ENCODE assay signal across 19 mouse cellular contexts in the genomic region with DNA sequence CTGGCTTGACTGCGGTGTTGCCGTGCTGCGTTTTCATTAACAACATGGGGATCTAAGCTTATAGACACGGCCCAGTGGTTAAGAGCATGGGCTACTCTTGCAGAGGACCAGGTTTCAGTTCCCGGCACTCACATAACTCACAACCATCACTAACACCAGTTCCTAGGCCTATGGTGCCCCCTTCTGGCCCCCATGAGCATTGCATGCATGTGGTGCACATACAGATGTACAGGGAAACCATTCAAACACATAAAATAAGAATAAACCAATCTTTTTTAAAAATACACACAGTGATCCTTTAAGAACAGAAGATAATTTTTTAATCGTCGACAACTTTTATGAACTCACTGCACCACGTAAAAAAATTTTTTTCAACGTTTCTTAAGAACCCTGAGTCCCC.
DNase-seq lines count a peak whose midpoint lies in the region; ATAC-seq and TF ChIP-seq lines count a peak whose summit lies in the region.
"Had no signal": no experiment of that assay in that cellular context is flagged by ENCODE, and none has a peak within 500 bp of the region (broad histone marks: within the 10 kb centered on the region; RNA-seq: fewer than 3 reads in every experiment).

No protein-coding gene starts in this region.

- no peaks in the 10 kb centered on the region for H3K4me1 ChIP-seq in intestine, postnatal 0 days (replicated peaks; ENCODE audit: control insufficient read depth, insufficient read depth, low read length)
- no peaks in the 10 kb centered on the region for H3K4me1 ChIP-seq in intestine, embryonic 16.5 days (ENCODE audit: control insufficient read depth, insufficient read depth, low read length)
- H3K4me1 ChIP-seq in lung, postnatal 0 days (ENCODE audit: insufficient read depth, low read depth, low read length) = no peaks in the 10 kb centered on the region
- H3K4me1 ChIP-seq in cortical plate, adult 2 months (ENCODE audit: control insufficient read depth, insufficient read depth, low read length) = no peaks in the 10 kb centered on the region
- H3K4me1 ChIP-seq: liver, embryonic 13.5 days; midbrain, embryonic 12.5 days had no signal

- 0 out of 2 replicates have a peak, but pooled peaks have one; percentile 17 for TF ChIP-seq CTCF in intestine, postnatal 0 days (IDR thresholded peaks at IDR 0.05; ENCODE audit: low read depth)
- 0 out of 2 replicates have a peak, but pooled peaks have one; percentile 15 for TF ChIP-seq CTCF in lung, postnatal 0 days (IDR thresholded peaks at IDR 0.05)
- TF ChIP-seq CTCF in cortical plate, adult 2 months (IDR thresholded peaks at IDR 0.05; ENCODE audit: extremely low read depth, insufficient read depth, low read length) = 0 out of 2 replicates have a peak, but pooled peaks have one; percentile 16

- WGBS in intestine, postnatal 0 days = 97% methylated on average over 9 of the region's 9 CpGs
- WGBS in intestine, embryonic 16.5 days = 96% methylated on average over 9 of the region's 9 CpGs
- 94% methylated on average over 9 of the region's 9 CpGs for WGBS in lung, postnatal 0 days

- no peak overlapping the region for H3K4me2 ChIP-seq in intestine, postnatal 0 days (replicated peaks; ENCODE audit: low read depth)
- H3K4me2 ChIP-seq in intestine, embryonic 16.5 days (ENCODE audit: low read depth, low read length) = no peak overlapping the region
- no peak overlapping the region for H3K4me2 ChIP-seq in lung, postnatal 0 days (replicated peaks; ENCODE audit: low read depth, low read length)
- H3K4me2 ChIP-seq: limb, embryonic 13.5 days; liver, embryonic 13.5 days; midbrain, embryonic 12.5 days had no signal

- H3K4me3 ChIP-seq in intestine, postnatal 0 days (ENCODE audit: low read depth, low read length) = no peak overlapping the region
- no peak overlapping the region for H3K4me3 ChIP-seq in intestine, embryonic 16.5 days (ENCODE audit: low read length)
- no peak overlapping the region for H3K4me3 ChIP-seq in lung, postnatal 0 days (ENCODE audit: low read depth, low read length)
- H3K4me3 ChIP-seq in cortical plate, adult 2 months (ENCODE audit: insufficient read depth, low read length) = no peak overlapping the region
- H3K4me3 ChIP-seq: embryonic facial prominence, embryonic 10.5 days; heart, embryonic 10.5 days; limb, embryonic 13.5 days; liver, embryonic 13.5 days; midbrain, embryonic 12.5 days had no signal

- no peak for TF ChIP-seq EP300 in lung, postnatal 0 days (IDR thresholded peaks at IDR 0.05)

- TF ChIP-seq POLR2A in cortical plate, adult 2 months (IDR thresholded peaks at IDR 0.05; ENCODE audit: extremely low read depth, insufficient read depth, low read length) = no peak

- no peaks in the 10 kb centered on the region for H3K9me3 ChIP-seq in intestine, postnatal 0 days (ENCODE audit: control insufficient read depth)
- H3K9me3 ChIP-seq in intestine, embryonic 16.5 days (ENCODE audit: control insufficient read depth, low read length) = peaks cover 3% of the 10 kb centered on the region; the same call in 1 of the 2 replicates
- H3K9me3 ChIP-seq in lung, postnatal 0 days (ENCODE audit: low read length) = no peaks in the 10 kb centered on the region
- H3K9me3 ChIP-seq: liver, embryonic 13.5 days; midbrain, embryonic 12.5 days had no signal

- no peak overlapping the region for H3K27ac ChIP-seq in intestine, postnatal 0 days (ENCODE audit: low read depth, low read length)
- no peak overlapping the region for H3K27ac ChIP-seq in intestine, embryonic 16.5 days (ENCODE audit: low read length)
- H3K27ac ChIP-seq in lung, postnatal 0 days (ENCODE audit: low read length) = no peak overlapping the region
- H3K27ac ChIP-seq in cortical plate, adult 2 months (ENCODE audit: insufficient read depth, low read length) = no peak overlapping the region
- H3K27ac ChIP-seq: embryonic facial prominence, embryonic 10.5 days; heart, embryonic 10.5 days; limb, embryonic 13.5 days; liver, embryonic 13.5 days; midbrain, embryonic 12.5 days had no signal

- no peak for ATAC-seq in intestine, postnatal 0 days
- no peak for ATAC-seq in intestine, embryonic 16.5 days
- ATAC-seq in lung, postnatal 0 days = no peak
- ATAC-seq: forebrain, embryonic 16.5 days had no signal

- no peak for DNase-seq in lung, postnatal 0 days (ENCODE audit: low spot score)
- DNase-seq in lung, postnatal 36 days = no peak
- peak; percentile 15 for DNase-seq in NIH3T3 (ENCODE audit: low read depth)
- DNase-seq in embryo, embryonic 9.5 days (ENCODE audit: extremely low spot score) = no peak
- DNase-seq: adrenal gland, postnatal 10 days; cerebellum, adult 8-10 months; kidney, adult 18-20 months; kidney, postnatal 10 days; layer of hippocampus, postnatal 36 days; liver, embryonic 13.5 days; lung, postnatal 10 days had no signal

- H3K27me3 ChIP-seq in intestine, postnatal 0 days (replicated peaks; ENCODE audit: control insufficient read depth, insufficient read depth, low read length) = no peaks in the 10 kb centered on the region
- no peaks in the 10 kb centered on the region for H3K27me3 ChIP-seq in intestine, embryonic 16.5 days (replicated peaks; ENCODE audit: control insufficient read depth, insufficient read depth, low read length)
- H3K27me3 ChIP-seq in lung, postnatal 0 days (replicated peaks; ENCODE audit: insufficient read depth, low read length) = no peaks in the 10 kb centered on the region
- H3K27me3 ChIP-seq: limb, embryonic 13.5 days; liver, embryonic 13.5 days; midbrain, embryonic 12.5 days had no signal

- no peak overlapping the region for H3K9ac ChIP-seq in intestine, postnatal 0 days (ENCODE audit: low read depth, low read length)
- H3K9ac ChIP-seq in intestine, embryonic 16.5 days (ENCODE audit: low read depth, low read length) = no peak overlapping the region
- H3K9ac ChIP-seq in lung, postnatal 0 days (replicated peaks; ENCODE audit: low read depth) = no peak overlapping the region
- H3K9ac ChIP-seq: limb, embryonic 13.5 days; liver, embryonic 13.5 days; midbrain, embryonic 12.5 days had no signal

- H3K36me3 ChIP-seq in intestine, postnatal 0 days (ENCODE audit: control insufficient read depth, insufficient read depth) = no peaks in the 10 kb centered on the region
- H3K36me3 ChIP-seq in intestine, embryonic 16.5 days (ENCODE audit: control insufficient read depth, insufficient read depth, low read length) = no peaks in the 10 kb centered on the region
- no peaks in the 10 kb centered on the region for H3K36me3 ChIP-seq in lung, postnatal 0 days (ENCODE audit: insufficient read depth, low read length)
- H3K36me3 ChIP-seq: embryonic facial prominence, embryonic 10.5 days; heart, embryonic 10.5 days; limb, embryonic 13.5 days; liver, embryonic 13.5 days had no signal
